Mouse (Mus musculus) ES-Bruce4 (cell line): ENCODE results near the gene Ctr9. TPM values are rescaled to one million over a fixed set of nuclear protein-coding genes. Genes with fewer than 3 reads are reported as not detected.

Source experiments
- H3K27ac ChIP-seq: 2 replicates; pipeline ENCODE4 v1.5.1; 2012; ENCODE audit warnings: low read length, inconsistent platforms; ENCODE audit not compliant: insufficient read depth
- H3K27me3 ChIP-seq: 2 replicates; pipeline ENCODE4 v1.6.1; 2012; ENCODE audit warnings: mild to moderate bottlenecking, low read length, inconsistent platforms; ENCODE audit not compliant: control insufficient read depth, poor library complexity, insufficient read depth, severe bottlenecking
- H3K36me3 ChIP-seq: 2 replicates; pipeline ENCODE4 v1.6.1; 2012; ENCODE audit warnings: inconsistent platforms, mild to moderate bottlenecking, low read length, moderate library complexity; ENCODE audit not compliant: control insufficient read depth, poor library complexity, insufficient read depth, severe bottlenecking
- H3K4me1 ChIP-seq: one replicate; pipeline ENCODE4 v1.8.1; 2011; ENCODE audit warnings: low read length; ENCODE audit not compliant: control insufficient read depth, insufficient read depth
- H3K4me3 ChIP-seq: 2 replicates; pipeline ENCODE4 v1.5.1; 2011; ENCODE audit warnings: low read depth, mild to moderate bottlenecking, low read length
- H3K9ac ChIP-seq: 2 replicates; pipeline ENCODE4 v1.6.1; 2012; ENCODE audit warnings: low read depth, mild to moderate bottlenecking, inconsistent platforms; ENCODE audit not compliant: poor library complexity, severe bottlenecking
- H3K9me3 ChIP-seq: replicated peaks from 2 replicates; pipeline ENCODE4 v1.6.1; 2012; ENCODE audit warnings: mild to moderate bottlenecking, low read length, inconsistent platforms; ENCODE audit not compliant: control insufficient read depth, poor library complexity, insufficient read depth, severe bottlenecking
- CTCF ChIP-seq: IDR thresholded peaks from one replicate; pipeline ENCODE4 v1.8.1; 2011; ENCODE audit warnings: low read depth, low read length
- EP300 ChIP-seq: IDR thresholded peaks from 2 replicates; pipeline ENCODE4 v1.6.1; 2011; ENCODE audit warnings: low read depth, low read length; ENCODE audit not compliant: insufficient read depth
- POLR2A ChIP-seq: IDR thresholded peaks from one replicate; pipeline ENCODE4 v1.8.1; 2011; ENCODE audit warnings: low read length; ENCODE audit not compliant: insufficient read depth
- polyA plus RNA-seq: library from polyadenylated mRNA; stranded (reverse); fragments of >200 nt; gene quantifications from 2 replicates; pipeline ENCODE4 v1.2.4, GENCODE M21; 2011; ENCODE audit warnings: low read depth; ENCODE audit not compliant: missing spikeins, insufficient read depth, insufficient read length

The Ctr9 gene
- polyA plus RNA-seq, 1 experiment: 89.0 TPM

- H3K4me1 ChIP-seq: peaks cover 2% of the 10 kb centered on the region
- H3K4me3 ChIP-seq: no peak overlapping the region
- no peak overlapping the region for H3K9ac ChIP-seq
- H3K36me3 ChIP-seq: no peaks in the 10 kb centered on the region
- TF ChIP-seq POLR2A (no peak), EP300 (peak; percentile 80)
- H3K9me3 ChIP-seq: no peaks in the 10 kb centered on the region
- peak overlapping the region; percentile 75 for H3K27ac ChIP-seq
- H3K27me3 ChIP-seq: no peaks in the 10 kb centered on the region
These were observed 4.6 kb upstream of the Ctr9 start for GRCm38 (mm10) chr7:111024068-111024594.

- Histone ChIP-seq H3K9me3 (no peaks in the 10 kb centered on the region), H3K9ac (no peak overlapping the region), H3K4me1 (peaks cover 2% of the 10 kb centered on the region), H3K4me3 (no peak overlapping the region), H3K36me3 (no peaks in the 10 kb centered on the region), H3K27ac (peak overlapping the region; percentile 27), H3K27me3 (no peaks in the 10 kb centered on the region)
- no peak for TF ChIP-seq CTCF
- no peak for TF ChIP-seq POLR2A
- no peak for TF ChIP-seq EP300
These were observed 3.8 kb upstream of the Ctr9 start for GRCm38 (mm10) chr7:111024912-111025311.

- Histone ChIP-seq H3K4me3 (peak overlapping the region; percentile 94), H3K9me3 (no peaks in the 10 kb centered on the region), H3K27ac (no peak overlapping the region), H3K27me3 (no peaks in the 10 kb centered on the region), H3K4me1 (peaks cover under 1% of the 10 kb centered on the region), H3K9ac (peak overlapping the region; percentile 56), H3K36me3 (peaks cover 9% of the 10 kb centered on the region)
- TF ChIP-seq EP300 (no peak), POLR2A (no peak), CTCF (no peak)
These were observed 349 bp downstream of the Ctr9 start for GRCm38 (mm10) chr7:111029046-111029553.

GRCm38 (mm10) chr7:111048920-111049319, 20.2 kb downstream of the Ctr9 start:
- no peak for TF ChIP-seq EP300
- TF ChIP-seq CTCF: no peak
- TF ChIP-seq POLR2A: no peak
- H3K9ac ChIP-seq: no peak overlapping the region
- peaks cover 34% of the 10 kb centered on the region for H3K36me3 ChIP-seq
- H3K9me3 ChIP-seq: no peaks in the 10 kb centered on the region
- no peak overlapping the region for H3K27ac ChIP-seq
- H3K27me3 ChIP-seq: no peaks in the 10 kb centered on the region
- no peaks in the 10 kb centered on the region for H3K4me1 ChIP-seq
- H3K4me3 ChIP-seq: no peak overlapping the region

GRCm38 (mm10) chr7:111049652-111050421, 21.1 kb downstream of the Ctr9 start:
- H3K4me1 ChIP-seq: no peaks in the 10 kb centered on the region
- no peak overlapping the region for H3K9ac ChIP-seq
- H3K36me3 ChIP-seq: peaks cover 33% of the 10 kb centered on the region
- H3K4me3 ChIP-seq: no peak overlapping the region
- TF ChIP-seq CTCF: peak; percentile 84
- no peak for TF ChIP-seq EP300
- H3K9me3 ChIP-seq: no peaks in the 10 kb centered on the region
- H3K27ac ChIP-seq: no peak overlapping the region
- no peaks in the 10 kb centered on the region for H3K27me3 ChIP-seq

- no peaks in the 10 kb centered on the region for H3K27me3 ChIP-seq
- peaks cover 20% of the 10 kb centered on the region for H3K36me3 ChIP-seq
- H3K9me3 ChIP-seq: no peaks in the 10 kb centered on the region
- H3K27ac ChIP-seq: no peak overlapping the region
- no peak overlapping the region for H3K4me3 ChIP-seq
- H3K9ac ChIP-seq: no peak overlapping the region
- H3K4me1 ChIP-seq: no peaks in the 10 kb centered on the region
- TF ChIP-seq POLR2A: no peak
- no peak for TF ChIP-seq EP300
- TF ChIP-seq CTCF: no peak
These were observed 26.5 kb downstream of the Ctr9 start for GRCm38 (mm10) chr7:111055221-111055620.
